Mouse (Mus musculus) G1E (cell line): Measurements from ENCODE around the gene Kif12.

Source experiments
- CTCF ChIP-seq: IDR thresholded peaks from 2 replicates; pipeline ENCODE4 v1.5.1; 2012; ENCODE audit warnings: low read depth, low read length, inconsistent platforms, mixed read lengths
- GATA1 ChIP-seq: IDR thresholded peaks from 2 replicates; pipeline ENCODE4 v1.6.1; 2012; ENCODE audit warnings: borderline replicate concordance, low read length, inconsistent platforms, mixed read lengths
- GATA2 ChIP-seq: IDR thresholded peaks from 2 replicates; pipeline ENCODE4 v1.6.1; 2012; ENCODE audit warnings: low read depth, low read length, inconsistent platforms, borderline replicate concordance

- no peak for TF ChIP-seq GATA2
- TF ChIP-seq CTCF: no peak
- no peak for TF ChIP-seq GATA1
These were observed at the start of gene Kif12 for GRCm38 (mm10) chr4:63171969-63172685.
